Mouse (Mus musculus) bone marrow, adult 2 months (tissue): Measurements from ENCODE around the gene Tfap2c.

Experiments used
- CTCF ChIP-seq: fragments of 200-500 bp; IDR thresholded peaks from 2 replicates; pipeline ENCODE4 v1.5.1; 2011; ENCODE audit warnings: low read length, control low read depth; ENCODE audit not compliant: control insufficient read depth, insufficient read depth
- POLR2A ChIP-seq: fragments of 200-500 bp; IDR thresholded peaks from 2 replicates; pipeline ENCODE4 v1.6.1; 2011; ENCODE audit warnings: low read depth, mild to moderate bottlenecking, control low read depth, low read length, borderline replicate concordance; ENCODE audit not compliant: control insufficient read depth

DNA sequence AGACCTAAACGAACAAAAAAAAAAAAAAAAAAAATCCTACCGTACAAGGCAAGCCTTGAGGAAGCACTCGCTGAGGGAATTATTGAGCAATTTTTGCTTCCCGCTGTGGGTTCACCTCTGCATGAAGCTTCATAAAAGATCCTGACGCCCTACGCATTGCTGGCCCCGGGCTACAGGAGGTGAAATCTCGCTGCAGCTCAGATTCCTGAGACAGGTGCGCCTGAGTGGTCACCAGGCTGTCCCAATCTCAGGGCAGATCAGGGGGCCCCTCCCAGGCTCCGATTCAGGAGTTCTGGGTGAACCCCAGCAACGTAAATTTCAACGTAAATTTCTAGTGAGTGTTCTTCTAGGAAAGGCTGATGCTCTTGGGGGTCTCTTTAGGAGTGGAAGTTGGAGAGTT lies 26.9 kb upstream of the Tfap2c start:
- TF ChIP-seq POLR2A: no peak
- no peak for TF ChIP-seq CTCF
